Mouse (Mus musculus) cerebellum, postnatal 10 days (tissue): Measurements from ENCODE around the gene Tmem235.
A peak's percentile ranks its signal among the peaks of the same experiment; 100 is the strongest.
"Not testable (repeated sequence)": the region's sequence is repeated elsewhere in the genome, so short reads cannot be mapped to it uniquely, and the experiment has no call there.

Experiments used
- DNase-seq, 2 experiments: peaks; one replicate each; pipeline ENCODE4 v3.0.0; 2021; ENCODE audit warnings: mixed read lengths in 2 of 2

Tmem235 gene

GRCm38 (mm10) chr11:117860601-117861000, at the start of gene Tmem235:
Tmem235 (plus strand) TSS chr11:117860752.
- DNase-seq: no peak

GRCm38 (mm10) chr11:117813867-117814266, 46.7 kb upstream of the Tmem235 start:
- DNase-seq: no peak

DNA sequence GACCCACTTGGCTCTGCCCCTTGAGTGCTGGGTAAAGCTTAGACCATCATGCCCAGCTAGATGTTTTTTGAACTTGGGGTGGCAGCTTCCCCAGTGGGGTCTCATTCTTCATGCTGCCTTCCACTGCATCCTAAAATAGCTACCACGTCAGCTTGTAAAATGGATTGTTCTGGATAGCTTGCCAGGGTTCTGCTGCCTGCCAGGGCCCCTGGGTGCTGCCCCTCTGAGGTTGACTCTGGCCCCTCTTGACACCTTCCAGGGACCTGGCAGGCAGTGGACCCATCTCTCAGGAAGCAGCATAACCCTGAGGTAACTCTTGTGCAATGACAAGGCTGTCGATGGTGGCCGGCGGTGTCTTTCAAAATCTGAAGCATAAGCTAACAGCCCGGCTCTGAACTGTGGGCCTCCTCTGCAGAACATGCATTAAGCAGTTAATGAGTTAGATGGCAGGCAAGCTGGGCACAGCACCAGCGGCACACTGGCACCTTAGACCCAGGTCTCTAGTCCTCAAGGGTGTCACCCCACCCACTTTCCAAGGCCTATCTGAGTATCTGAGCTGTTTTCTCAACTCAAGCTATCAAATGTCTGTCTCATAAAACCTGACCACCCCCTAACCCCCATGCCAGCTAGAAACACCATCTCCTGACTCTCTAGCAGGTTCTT, 45.7 kb upstream of the Tmem235 start:
- no peak for DNase-seq

DNA sequence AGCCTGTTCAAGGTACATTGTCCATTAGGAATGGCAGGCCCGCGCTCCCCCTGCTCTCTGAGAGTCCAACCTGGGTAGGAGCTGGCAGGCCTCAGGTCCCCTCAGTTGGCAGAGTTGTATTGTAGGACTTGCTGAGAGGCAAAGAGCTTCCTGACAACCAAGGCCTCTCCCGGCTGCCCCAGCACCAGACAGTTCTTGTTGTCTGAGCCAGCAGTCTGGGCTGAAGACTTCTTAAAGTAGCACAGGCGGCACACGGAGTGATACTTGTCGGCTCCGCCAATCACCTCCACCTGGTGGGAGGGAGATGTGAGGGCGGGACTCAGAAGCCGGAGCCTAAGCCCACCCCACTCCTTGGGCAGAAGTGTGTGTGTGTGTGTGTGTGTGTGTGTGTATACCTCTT, 44.7 kb upstream of the Tmem235 start:
- DNase-seq: not testable (repeated sequence)

DNA sequence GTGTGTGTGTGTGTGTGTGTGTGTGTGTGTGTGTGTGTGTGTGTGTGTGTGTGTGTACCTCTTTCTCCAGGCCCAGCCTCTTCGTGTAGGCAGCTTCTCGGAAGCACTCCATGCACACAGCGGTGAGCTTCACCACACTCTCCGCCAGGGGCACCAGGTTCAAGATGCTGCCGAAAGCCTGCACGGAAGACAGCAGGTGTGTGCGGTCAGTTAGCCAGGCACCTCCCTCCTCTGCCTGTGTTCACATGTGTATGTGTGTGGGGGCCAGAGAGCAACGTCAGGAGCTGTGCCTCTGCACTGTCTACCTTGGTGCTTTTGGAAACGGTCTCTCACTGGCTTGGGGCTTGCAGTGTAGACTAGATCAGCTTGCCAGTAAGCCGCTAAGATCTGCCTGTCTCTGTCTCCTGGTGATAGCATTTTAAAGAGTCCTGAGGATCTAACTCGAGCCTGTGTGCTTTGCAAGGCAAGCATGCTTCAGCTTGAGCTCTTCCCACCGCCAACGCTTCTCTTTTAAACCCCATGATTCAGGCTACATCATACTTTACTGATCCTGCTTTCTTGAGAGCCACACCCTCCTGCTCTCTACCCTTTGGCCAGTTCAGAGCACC, 44.1 kb upstream of the Tmem235 start:
- DNase-seq: no peak

- peak in 1 of 2 experiments; percentile 42 for DNase-seq
These were observed 41.5 kb upstream of the Tmem235 start for GRCm38 (mm10) chr11:117819095-117819494.

DNA sequence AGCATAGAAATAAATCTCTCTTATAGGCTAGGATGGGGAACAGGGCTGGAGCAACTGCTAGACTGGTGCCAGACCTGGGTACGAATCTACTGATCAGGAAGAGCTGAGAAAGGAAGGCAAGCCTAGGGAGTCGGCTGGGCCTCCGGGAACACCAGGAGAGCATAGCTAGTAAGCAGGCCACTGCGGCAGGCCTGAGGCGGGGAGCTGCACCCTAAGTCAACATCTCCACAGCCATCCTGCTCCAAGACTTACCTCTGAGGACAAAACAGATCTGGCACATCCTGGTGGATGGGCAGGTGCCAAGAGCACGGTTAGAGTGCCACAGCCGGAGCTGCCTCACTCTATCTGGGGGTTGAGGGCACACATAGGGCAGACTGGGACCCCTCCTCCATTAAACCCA, 40.4 kb upstream of the Tmem235 start:
- DNase-seq: no peak

- DNase-seq: no peak
These were observed 38.7 kb upstream of the Tmem235 start for GRCm38 (mm10) chr11:117821868-117822267.

GRCm38 (mm10) chr11:117822728-117823241, 37.8 kb upstream of the Tmem235 start:
- no peak for DNase-seq

DNA sequence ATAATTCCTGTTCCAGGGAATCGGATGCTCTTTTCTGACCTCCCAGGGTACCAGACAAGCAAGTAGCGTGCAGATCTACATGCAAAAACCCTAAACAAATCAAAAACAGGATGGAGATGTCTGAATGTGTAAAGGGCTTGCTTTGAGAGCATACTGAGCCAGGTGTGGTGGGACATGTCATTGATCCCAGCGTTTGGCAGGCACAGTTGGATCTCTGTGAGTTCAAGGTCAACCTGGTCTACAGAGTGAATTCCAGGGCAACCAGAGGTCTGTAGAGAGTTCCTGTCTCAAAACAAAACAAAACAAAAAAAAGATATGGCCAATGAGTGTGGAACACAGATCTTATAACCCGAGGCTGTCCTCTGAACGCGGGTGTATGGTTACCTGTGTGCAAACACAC, 37.1 kb upstream of the Tmem235 start:
- DNase-seq: no peak

GRCm38 (mm10) chr11:117824060-117824969, 36.2 kb upstream of the Tmem235 start:
- DNase-seq: peak; percentile 84 to 88

DNA sequence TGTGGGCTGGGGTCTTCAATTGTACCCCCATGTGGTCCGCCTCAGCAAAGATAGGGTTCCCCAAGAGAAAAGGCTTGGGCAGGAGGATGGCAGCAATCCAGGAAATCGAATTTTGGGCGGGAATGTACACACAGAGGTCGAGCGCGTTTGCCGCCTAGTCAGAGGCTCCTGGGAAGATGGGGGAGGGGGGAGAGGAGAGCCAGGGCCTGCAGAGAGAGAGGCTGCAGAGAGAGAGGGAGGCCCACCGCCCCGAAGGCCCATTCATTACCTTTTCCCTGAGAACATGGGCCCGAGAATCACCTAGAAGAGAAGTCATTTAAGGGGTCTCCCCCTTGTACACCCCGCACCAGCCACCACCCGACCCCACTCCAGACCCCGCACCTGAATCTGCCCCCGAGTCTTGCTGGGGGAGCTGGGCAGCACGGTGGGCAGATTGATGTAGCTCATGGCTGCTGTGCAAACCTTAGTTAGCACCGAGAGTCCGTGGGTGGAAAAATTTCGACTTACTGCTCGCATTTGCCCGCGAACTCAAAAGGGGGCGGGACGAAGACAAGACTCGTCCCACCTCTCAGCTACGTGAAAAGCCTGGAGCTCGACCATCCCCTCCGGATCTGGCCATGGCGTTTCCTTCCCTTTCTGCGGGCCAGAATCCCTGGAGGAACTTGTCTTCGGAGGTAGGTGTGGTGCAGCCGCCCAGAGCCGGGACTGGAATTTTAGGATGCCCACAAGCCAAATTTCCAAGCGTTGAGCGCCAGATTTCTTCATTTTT, 35.0 kb upstream of the Tmem235 start, which contains the start of the genes Afmid and Tk1:
Gene Afmid (plus strand): TSS at position 592 of the 769 bp plus-strand sequence.
Gene Tk1 (minus strand): TSS at position 760 of the 769 bp plus-strand sequence.
- DNase-seq: peak; percentile 72 to 75

GRCm38 (mm10) chr11:117826164-117826563, 34.4 kb upstream of the Tmem235 start:
- no peak for DNase-seq

DNA sequence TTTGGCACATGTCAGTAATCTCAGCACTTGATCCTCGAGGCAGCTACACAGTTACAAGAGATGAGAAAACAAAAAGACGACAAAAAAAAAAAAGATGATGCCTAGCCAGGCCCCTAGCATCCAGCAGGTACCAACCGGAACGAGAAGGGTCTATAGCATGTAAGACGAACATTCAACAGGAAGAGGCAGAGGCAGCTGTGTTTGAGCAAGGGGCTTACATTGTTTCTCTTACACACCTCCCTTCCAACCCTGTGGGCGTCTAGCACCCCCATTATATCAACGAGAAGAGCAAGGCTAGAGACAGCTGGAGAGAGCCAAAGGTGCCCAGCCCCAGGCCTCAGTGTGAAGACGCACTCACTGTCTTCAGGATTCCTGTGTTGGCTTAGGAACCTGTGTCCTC, 33.6 kb upstream of the Tmem235 start:
- no peak for DNase-seq

DNA sequence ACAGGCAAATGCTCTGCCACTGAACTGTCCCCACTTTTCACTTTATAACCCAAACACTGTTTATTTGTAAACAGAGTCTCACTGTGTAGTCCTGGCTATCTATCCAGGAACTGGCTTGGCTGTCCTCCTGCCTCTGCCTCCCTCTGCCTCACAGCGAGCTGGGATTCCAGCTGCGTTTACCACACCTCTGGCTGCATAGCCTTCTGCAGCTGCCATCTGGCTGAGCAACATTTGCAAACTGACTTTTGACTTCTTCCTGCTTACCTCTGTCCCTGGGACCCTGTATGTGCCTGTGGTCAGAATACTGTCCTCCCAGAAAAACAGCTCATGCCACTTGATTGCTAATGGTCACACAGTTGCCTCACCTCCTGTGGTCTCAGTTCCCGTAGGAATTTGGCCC, 33.2 kb upstream of the Tmem235 start:
- DNase-seq: no peak

GRCm38 (mm10) chr11:117828149-117828887, 32.2 kb upstream of the Tmem235 start:
- DNase-seq: peak; percentile 51 to 58

DNA sequence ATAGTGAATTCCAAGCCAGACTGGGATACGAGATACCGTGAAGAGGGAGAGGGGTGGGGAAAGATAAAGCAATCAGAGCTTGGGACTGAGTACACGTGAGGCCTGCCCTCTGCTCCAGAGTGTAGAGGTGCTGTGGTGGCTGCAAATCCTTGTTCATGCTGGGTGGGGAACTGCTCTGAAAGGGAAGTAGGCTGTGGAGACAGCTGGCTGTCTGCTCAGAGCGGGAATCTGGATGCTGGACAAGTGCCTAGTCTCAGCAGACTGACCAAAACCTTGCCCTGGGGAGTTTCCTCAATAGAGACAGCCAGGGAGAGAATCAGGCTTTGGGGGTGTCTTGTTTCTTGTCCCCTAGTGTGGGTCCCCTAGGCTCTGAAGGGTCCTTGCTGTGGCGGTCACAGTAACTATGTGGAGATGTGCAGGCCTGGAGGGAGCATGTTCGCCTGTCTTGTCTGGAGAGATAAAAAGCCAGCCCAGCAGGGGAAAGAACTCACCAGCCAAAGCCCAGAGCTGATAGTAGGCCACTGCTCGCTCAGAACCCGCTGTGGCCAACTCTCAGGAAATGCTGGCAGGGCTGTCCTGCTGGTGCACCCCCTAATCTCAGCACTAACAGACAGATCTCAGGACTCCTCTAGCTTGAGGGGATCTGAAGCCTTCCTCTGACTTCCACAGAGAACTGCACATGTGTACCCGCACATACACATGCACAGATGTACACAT, 31.5 kb upstream of the Tmem235 start:
- DNase-seq: peak; percentile 64 to 71

DNA sequence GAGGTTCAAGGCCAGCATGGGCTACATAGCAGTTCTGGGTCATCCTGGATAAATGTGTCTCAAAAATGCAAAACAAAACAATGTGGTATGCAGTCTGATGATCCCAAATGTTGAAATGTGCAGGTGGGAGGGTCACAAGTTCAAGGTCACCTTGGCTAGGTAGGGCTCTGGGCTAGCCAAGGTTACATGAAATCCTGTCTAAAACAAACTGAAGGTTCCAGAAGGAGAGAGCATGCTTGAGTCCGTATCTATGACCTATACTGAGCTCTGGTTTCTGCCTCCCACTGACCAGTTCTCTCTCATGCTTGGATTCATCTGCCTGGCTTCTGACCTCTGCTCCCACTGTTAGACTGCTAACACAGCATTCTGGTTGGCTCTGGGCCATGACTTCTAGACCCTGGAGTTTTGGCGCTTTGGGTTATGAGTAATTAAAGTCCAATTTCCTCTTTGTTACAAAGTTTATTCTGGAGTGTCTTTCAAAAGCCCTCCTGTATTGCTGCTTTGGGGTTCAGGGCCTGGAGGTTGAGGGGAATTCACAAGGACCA, 30.8 kb upstream of the Tmem235 start:
- DNase-seq: no peak

- no peak for DNase-seq
These were observed 30.2 kb upstream of the Tmem235 start for GRCm38 (mm10) chr11:117830401-117830800.
